Mouse (Mus musculus) heart, embryonic 16.5 days (tissue): Measurements from ENCODE around the gene Thumpd2. TPM values are rescaled to one million over a fixed set of nuclear protein-coding genes. Genes with fewer than 3 reads are reported as not detected.

Source experiments
- ATAC-seq: fragments of 200-750 bp; cut with Nextera tagmentation; replicated peaks from 2 replicates; pipeline ENCODE4 v1.8.0; 2017; ENCODE audit warnings: moderate number of reproducible peaks; ENCODE audit not compliant: insufficient read depth, low FRiP score; ENCODE audit errors: extremely low read depth
- H3K27ac ChIP-seq: fragments of 300-500 bp; sonication (generic); 2 replicates; pipeline ENCODE4 v1.5.1; 2014; ENCODE audit warnings: mild to moderate bottlenecking, low read length, control low read depth, moderate library complexity
- H3K27me3 ChIP-seq: fragments of 300-500 bp; sonication (generic); 2 replicates; pipeline ENCODE4 v1.6.1; 2014; ENCODE audit warnings: low read length, mixed read lengths; ENCODE audit not compliant: control insufficient read depth, insufficient read depth
- H3K36me3 ChIP-seq: fragments of 300-500 bp; sonication (generic); 2 replicates; pipeline ENCODE4 v1.6.1; 2014; ENCODE audit not compliant: control insufficient read depth, insufficient read depth
- H3K4me1 ChIP-seq: fragments of 300-500 bp; sonication (generic); 2 replicates; pipeline ENCODE4 v1.6.1; 2014; ENCODE audit warnings: low read length, mixed read lengths; ENCODE audit not compliant: control insufficient read depth, insufficient read depth
- H3K4me2 ChIP-seq: fragments of 300-500 bp; sonication (generic); 2 replicates; pipeline ENCODE4 v1.6.1; 2014; ENCODE audit warnings: low read depth, mild to moderate bottlenecking, control low read depth, low read length
- H3K4me3 ChIP-seq: fragments of 300-500 bp; sonication (generic); 2 replicates; pipeline ENCODE4 v1.5.1; 2014; ENCODE audit warnings: mild to moderate bottlenecking, control low read depth, low read length
- H3K9ac ChIP-seq: fragments of 300-500 bp; sonication (generic); 2 replicates; pipeline ENCODE4 v1.6.1; 2014; ENCODE audit warnings: low read length, control low read depth
- H3K9me3 ChIP-seq: fragments of 300-500 bp; sonication (generic); replicated peaks from 2 replicates; pipeline ENCODE4 v1.6.1; 2016; ENCODE audit warnings: low read length; ENCODE audit not compliant: control insufficient read depth
- WGBS: fragments of 180-500 bp; shearing (Covaris S2); extraction: QIAGEN DNeasy Blood & Tissue Kit; methylation state at CpG from one replicate; pipeline ENCODE4 v1.1.7; 2014; 5-methylcytosine and 5-hydroxymethylcytosine counted together
- polyA plus RNA-seq: library from polyadenylated mRNA; unstranded; fragments of >200 nt; fragmentation: Nextera tagmentation; extraction: Ambion mirVana; gene quantifications from 2 replicates; pipeline ENCODE4 v1.2.1, GENCODE M21; 2015

The Thumpd2 gene
- polyA plus RNA-seq, 1 experiment from 2014 or later = 9.1 TPM

- Histone ChIP-seq H3K9me3 (no peaks in the 10 kb centered on the region), H3K9ac (no peak overlapping the region), H3K36me3 (peaks cover 22% of the 10 kb centered on the region; the same call in 1 of the 2 replicates), H3K4me2 (no peak overlapping the region), H3K4me3 (no peak overlapping the region), H3K27ac (no peak overlapping the region), H3K27me3 (no peaks in the 10 kb centered on the region), H3K4me1 (no peaks in the 10 kb centered on the region)
- ATAC-seq = no peak
- WGBS = 93% methylated on average over 3 of the region's 3 CpGs
These were observed 20.5 kb downstream of the Thumpd2 start for GRCm38 (mm10) chr17:81044356-81044755.

DNA sequence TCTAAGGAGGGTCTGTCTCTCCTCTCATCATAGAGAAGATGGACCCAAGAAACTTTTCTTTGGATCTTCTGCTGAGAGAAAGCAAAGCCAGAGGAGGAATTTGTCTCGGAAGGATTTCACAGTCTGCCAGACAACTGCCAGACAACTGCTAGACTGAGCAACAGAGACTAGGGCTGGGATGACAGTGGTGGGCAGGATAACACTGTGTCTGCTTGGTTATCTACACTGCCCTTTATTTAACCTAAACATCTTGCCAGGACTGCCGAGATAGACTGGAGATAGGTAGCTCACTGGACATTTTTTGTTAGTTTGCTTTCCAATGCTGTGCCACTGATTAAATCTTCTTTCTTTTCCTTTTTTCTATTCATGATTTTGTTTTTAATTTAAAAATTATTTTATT lies 23.2 kb downstream of the Thumpd2 start:
- 49% methylated on average over 2 of the region's 2 CpGs for WGBS
- H3K27me3 ChIP-seq = no peaks in the 10 kb centered on the region
- no peak overlapping the region for H3K9ac ChIP-seq
- H3K4me1 ChIP-seq = no peaks in the 10 kb centered on the region
- ATAC-seq = no peak
- no peak overlapping the region for H3K27ac ChIP-seq
- no peak overlapping the region for H3K4me2 ChIP-seq
- peaks cover 32% of the 10 kb centered on the region for H3K36me3 ChIP-seq
- H3K9me3 ChIP-seq = no peaks in the 10 kb centered on the region
- H3K4me3 ChIP-seq = no peak overlapping the region

DNA sequence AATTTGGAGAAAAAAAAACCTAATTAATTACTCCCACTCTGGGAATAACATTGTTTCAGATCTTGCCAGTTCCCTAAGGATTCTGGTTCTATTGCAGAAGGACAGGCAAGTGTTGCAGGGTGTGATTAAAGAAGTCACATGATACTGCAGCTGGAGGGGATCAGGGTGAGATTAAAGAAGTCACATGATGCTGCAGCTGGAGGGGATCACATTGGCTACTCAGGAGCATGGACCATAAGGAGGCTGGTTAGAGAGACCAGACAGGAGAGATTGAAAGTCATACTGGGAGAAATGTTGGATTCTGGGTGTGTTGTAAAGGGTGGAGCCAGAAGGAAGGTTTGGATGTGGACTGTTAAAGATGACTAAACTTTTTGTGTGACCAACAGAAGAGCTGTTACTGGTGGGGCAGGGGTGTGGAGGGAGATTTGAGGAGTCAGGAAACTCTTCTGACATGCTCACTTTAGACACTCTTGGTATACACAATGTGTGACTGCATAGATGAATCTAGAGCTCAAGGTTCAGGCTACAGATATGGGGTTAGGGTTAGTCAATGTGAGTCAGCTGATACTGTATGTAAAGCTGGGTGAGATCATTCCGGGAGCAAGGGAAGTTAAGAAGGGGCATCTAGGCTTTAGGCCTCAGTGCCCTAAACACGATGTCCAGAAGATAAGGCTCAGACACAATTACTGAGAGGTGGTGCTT lies 26.0 kb downstream of the Thumpd2 start:
- 68% methylated on average over 2 of the region's 2 CpGs for WGBS
- ATAC-seq = no peak

DNA sequence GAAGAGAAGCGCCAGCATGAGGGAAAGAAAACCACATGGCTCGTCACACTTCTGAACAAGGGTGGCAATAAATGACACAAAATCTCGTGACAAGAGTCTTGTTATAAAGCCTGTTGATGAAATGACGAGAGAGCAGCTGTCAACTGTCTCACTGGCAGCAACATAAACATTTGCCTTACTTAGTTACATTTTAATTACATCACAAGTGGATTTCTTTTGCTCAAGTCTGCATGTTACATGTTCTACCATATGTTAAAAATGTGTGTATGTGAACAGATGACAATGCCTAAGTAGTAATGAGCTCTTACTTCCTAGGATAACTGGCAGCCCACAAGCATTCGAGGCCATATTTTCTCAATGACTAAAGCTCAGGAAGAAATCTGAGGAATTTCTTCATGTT lies 29.5 kb downstream of the Thumpd2 start:
- H3K4me3 ChIP-seq = no peak overlapping the region
- no peak overlapping the region for H3K27ac ChIP-seq
- no peak for ATAC-seq
- H3K9ac ChIP-seq = no peak overlapping the region
- no peak overlapping the region for H3K4me2 ChIP-seq
- no peaks in the 10 kb centered on the region for H3K9me3 ChIP-seq
- no peaks in the 10 kb centered on the region for H3K27me3 ChIP-seq
- no peaks in the 10 kb centered on the region for H3K4me1 ChIP-seq
- 73% methylated on average over 5 of the region's 5 CpGs for WGBS
- H3K36me3 ChIP-seq = peaks cover 19% of the 10 kb centered on the region

More for the DNA sequence above, 26.0 kb downstream of the Thumpd2 start:
- no peak overlapping the region for H3K4me2 ChIP-seq
- no peak overlapping the region for H3K9ac ChIP-seq
- no peaks in the 10 kb centered on the region for H3K27me3 ChIP-seq
- no peaks in the 10 kb centered on the region for H3K9me3 ChIP-seq
- H3K4me1 ChIP-seq = no peaks in the 10 kb centered on the region
- no peak overlapping the region for H3K4me3 ChIP-seq
- peaks cover 30% of the 10 kb centered on the region for H3K36me3 ChIP-seq
- no peak overlapping the region for H3K27ac ChIP-seq

- 69% methylated on average over 2 of the region's 2 CpGs for WGBS
These were observed 31.9 kb downstream of the Thumpd2 start for GRCm38 (mm10) chr17:81032957-81033356.

GRCm38 (mm10) chr17:81031830-81032442 lies 32.9 kb downstream of the Thumpd2 start:
- Histone ChIP-seq H3K4me1 (no peaks in the 10 kb centered on the region), H3K27ac (no peak overlapping the region), H3K9me3 (no peaks in the 10 kb centered on the region), H3K4me3 (no peak overlapping the region), H3K4me2 (no peak overlapping the region), H3K36me3 (peaks cover 17% of the 10 kb centered on the region), H3K27me3 (no peaks in the 10 kb centered on the region), H3K9ac (no peak overlapping the region)
- WGBS = 79% methylated on average over 3 of the region's 3 CpGs
- ATAC-seq = no peak

More at GRCm38 (mm10) chr17:81032957-81033356, 31.9 kb downstream of the Thumpd2 start:
- Histone ChIP-seq H3K4me2 (no peak overlapping the region), H3K9ac (no peak overlapping the region), H3K4me3 (no peak overlapping the region), H3K9me3 (no peaks in the 10 kb centered on the region), H3K36me3 (peaks cover 21% of the 10 kb centered on the region), H3K27me3 (no peaks in the 10 kb centered on the region), H3K27ac (no peak overlapping the region), H3K4me1 (no peaks in the 10 kb centered on the region)
- ATAC-seq = no peak

GRCm38 (mm10) chr17:81027331-81027730 lies 37.6 kb downstream of the Thumpd2 start:
- Histone ChIP-seq H3K36me3 (peaks cover 20% of the 10 kb centered on the region), H3K27ac (no peak overlapping the region), H3K9me3 (no peaks in the 10 kb centered on the region), H3K4me3 (no peak overlapping the region), H3K27me3 (no peaks in the 10 kb centered on the region), H3K4me2 (no peak overlapping the region), H3K9ac (no peak overlapping the region), H3K4me1 (no peaks in the 10 kb centered on the region)
- WGBS = 86% methylated on average over 6 of the region's 6 CpGs
- ATAC-seq = no peak

DNA sequence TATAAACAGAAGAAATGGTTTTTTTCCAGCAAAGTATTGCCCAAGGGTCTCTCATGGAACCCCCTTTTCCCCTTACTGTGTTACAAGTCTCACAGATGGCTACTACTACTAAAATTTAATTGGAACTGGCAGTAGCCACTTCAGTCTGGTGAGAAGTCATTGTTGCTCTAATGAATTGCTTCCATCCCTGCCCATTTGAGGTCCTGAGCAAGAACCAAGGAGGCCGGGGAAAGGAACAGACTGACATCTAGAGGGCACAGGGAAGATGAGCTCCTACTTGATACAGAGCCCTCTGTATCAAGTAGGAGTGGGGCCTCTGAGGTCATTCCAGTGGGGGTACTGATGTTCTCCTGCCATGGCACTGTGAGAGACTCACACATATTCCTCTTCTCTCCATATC lies 47.8 kb downstream of the Thumpd2 start:
- no peak for ATAC-seq

DNA sequence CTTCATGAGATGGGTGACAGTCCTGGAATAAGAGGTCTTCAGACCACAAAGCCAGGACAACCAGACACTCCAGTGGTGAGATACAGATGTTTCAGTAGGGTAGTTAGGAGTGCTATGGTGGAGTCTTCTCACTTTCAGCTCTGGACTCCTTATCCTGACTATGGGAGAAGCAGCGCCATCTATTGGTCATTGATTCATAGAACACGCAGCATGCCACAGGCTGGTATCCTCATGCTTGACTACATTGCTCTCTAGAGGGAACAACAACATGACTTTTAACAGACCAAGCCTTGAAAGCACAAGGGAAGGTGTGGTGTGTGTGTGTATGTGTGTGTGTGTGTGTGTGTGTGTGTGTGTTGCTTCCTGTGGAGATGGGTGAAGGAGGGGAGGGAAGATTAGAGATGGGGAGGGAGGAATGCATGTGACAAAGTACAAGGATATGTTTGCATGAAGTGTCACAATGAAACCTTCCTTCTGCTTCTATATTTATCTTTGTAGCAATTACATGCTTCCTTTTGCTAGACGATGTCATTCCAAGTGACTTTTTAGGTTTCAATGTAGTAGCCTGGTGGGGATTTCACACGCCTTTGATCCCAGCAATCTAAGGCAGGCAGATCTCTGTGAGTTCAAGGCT lies 49.0 kb downstream of the Thumpd2 start:
- peaks cover 6% of the 10 kb centered on the region; the same call in 1 of the 2 replicates for H3K4me1 ChIP-seq
- no peaks in the 10 kb centered on the region for H3K9me3 ChIP-seq
- no peak overlapping the region for H3K4me3 ChIP-seq
- peak; percentile 55 for ATAC-seq
- no peaks in the 10 kb centered on the region for H3K36me3 ChIP-seq
- H3K27ac ChIP-seq = no peak overlapping the region
- H3K9ac ChIP-seq = no peak overlapping the region
- WGBS = 29% methylated on average over 4 of the region's 4 CpGs
- no peak overlapping the region for H3K4me2 ChIP-seq
- H3K27me3 ChIP-seq = no peaks in the 10 kb centered on the region

More for the DNA sequence above, 47.8 kb downstream of the Thumpd2 start:
- H3K4me2 ChIP-seq = no peak overlapping the region
- H3K27me3 ChIP-seq = no peaks in the 10 kb centered on the region
- no peaks in the 10 kb centered on the region for H3K36me3 ChIP-seq
- no peaks in the 10 kb centered on the region for H3K9me3 ChIP-seq
- H3K9ac ChIP-seq = no peak overlapping the region
- H3K4me1 ChIP-seq = no peaks in the 10 kb centered on the region
- H3K4me3 ChIP-seq = no peak overlapping the region
- no peak overlapping the region for H3K27ac ChIP-seq
- whole genome bisulfite sequencing = 59% methylated on average over 1 of the region's 1 CpGs
